Comparison of ENCODE assay signal across 8 mouse cellular contexts in the genomic region with DNA sequence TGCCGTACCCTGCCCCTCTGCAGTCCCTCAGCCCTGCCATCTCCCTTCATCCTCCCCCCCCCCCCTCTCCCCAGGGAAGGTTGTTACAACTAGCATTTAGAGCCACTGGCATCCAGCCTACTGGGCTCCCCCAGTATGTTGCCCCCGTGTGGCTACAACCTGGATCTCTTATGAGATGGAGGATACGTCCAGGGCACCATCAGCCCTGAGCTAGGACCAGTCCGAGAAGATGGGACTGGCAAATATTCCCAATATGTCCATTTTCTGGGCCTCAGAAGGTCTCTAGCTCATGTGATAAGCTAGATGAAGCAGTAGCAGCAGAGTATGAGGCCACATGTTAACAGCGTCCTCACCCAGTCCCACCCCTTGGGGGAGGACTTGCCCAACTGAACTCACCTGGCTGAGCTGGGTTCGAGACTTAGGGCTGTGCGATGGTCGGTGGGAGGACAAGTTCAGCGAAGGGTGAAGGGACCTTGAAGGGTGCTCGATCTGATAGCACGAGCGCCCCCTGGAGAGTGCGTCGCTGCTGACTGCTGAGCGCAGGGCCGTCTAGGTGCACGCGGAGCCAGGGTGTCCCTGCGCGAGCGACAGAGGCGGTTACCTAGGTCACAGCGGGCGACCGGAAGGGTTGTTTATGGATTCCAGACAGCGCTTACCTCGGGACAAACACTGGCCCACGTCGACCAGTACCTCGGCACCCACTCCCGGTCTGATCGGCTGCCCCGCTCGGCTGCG. TPM values are rescaled to one million over a fixed set of nuclear protein-coding genes. Genes with fewer than 3 reads are reported as not detected.
DNase-seq lines count a peak whose midpoint lies in the region; ATAC-seq and TF ChIP-seq lines count a peak whose summit lies in the region.

No protein-coding gene starts in this region.

- no peak for TF ChIP-seq POLR2A in cerebellum, adult 2 months (IDR thresholded peaks at IDR 0.05; ENCODE audit: borderline replicate concordance, insufficient read depth, low read length)

- peak; percentile 66 for DNase-seq in MEL-GATA-1-ER (ENCODE audit: extremely low read depth, low read depth)
- DNase-seq in cerebellum, adult 2 months: peak; percentile 80 to 84
- peak; percentile 70 for DNase-seq in forelimb bud, embryonic 11.5 days (ENCODE audit: low read depth, low spot score)
- DNase-seq in heart, postnatal 4 days: peak; percentile 88
- DNase-seq in layer of hippocampus, adult 8-10 months (ENCODE audit: low spot score in 2 of 2): peak; percentile 67 to 85
- peak; percentile 93 for DNase-seq in lung, embryonic 14.5 days
- DNase-seq in thymus, adult 18-20 months: peak; percentile 70 to 78

- WGBS in cerebellum, adult 2 months: 1% methylated on average over 35 of the region's 35 CpGs
- WGBS in lung, embryonic 14.5 days: under 1% methylated on average over 35 of the region's 35 CpGs

- peak overlapping the region; percentile 82 for H3K27ac ChIP-seq in cerebellum, adult 2 months (ENCODE audit: insufficient read depth, low read length)
- H3K27ac ChIP-seq in lung, embryonic 14.5 days (ENCODE audit: low read depth): peak overlapping the region; percentile 92

- ATAC-seq in lung, embryonic 14.5 days (ENCODE audit: insufficient read depth): peak; percentile 84
- ATAC-seq in neutrophil, adult 5-6 weeks (ENCODE audit: extremely low read depth, insufficient number of reproducible peaks, low FRiP score, poor library complexity, severe bottlenecking): peak; percentile 69

- H3K27me3 ChIP-seq in cerebellum, adult 2 months (ENCODE audit: control insufficient read depth, insufficient read depth, low read length): no peaks in the 10 kb centered on the region
- H3K27me3 ChIP-seq in lung, embryonic 14.5 days (ENCODE audit: insufficient read depth, low read length): peaks cover 21% of the 10 kb centered on the region

- H3K36me3 ChIP-seq in lung, embryonic 14.5 days (ENCODE audit: insufficient read depth): peaks cover 48% of the 10 kb centered on the region

- no peaks in the 10 kb centered on the region for H3K9me3 ChIP-seq in lung, embryonic 14.5 days (ENCODE audit: low read depth, low read length)

- peak; percentile 45; the same call in 1 of the 2 replicates for TF ChIP-seq CTCF in cerebellum, adult 2 months (IDR thresholded peaks at IDR 0.05; ENCODE audit: borderline replicate concordance, insufficient read depth, low read depth, low read length)
- peak; percentile 78 for TF ChIP-seq CTCF in lung, embryonic 14.5 days (IDR thresholded peaks at IDR 0.05; ENCODE audit: low read depth)

- peak overlapping the region; percentile 62 for H3K4me3 ChIP-seq in cerebellum, adult 2 months (replicated peaks; ENCODE audit: insufficient read depth, low read depth, low read length)
- peak overlapping the region; percentile 66 for H3K4me3 ChIP-seq in lung, embryonic 14.5 days (ENCODE audit: low read depth, low read length)

- H3K4me2 ChIP-seq in lung, embryonic 14.5 days: peak overlapping the region; percentile 89

- peak overlapping the region; percentile 74 for H3K9ac ChIP-seq in lung, embryonic 14.5 days

- H3K4me1 ChIP-seq in cerebellum, adult 2 months (ENCODE audit: control insufficient read depth, insufficient read depth, low read length): peaks cover 27% of the 10 kb centered on the region
- H3K4me1 ChIP-seq in lung, embryonic 14.5 days (ENCODE audit: insufficient read depth): no peaks in the 10 kb centered on the region

RNA-seq across cellular contexts. Expression of gene Sco2, which starts 0.5 kb away (rescaled TPM):
- polyA plus RNA-seq in cerebellum, adult 2 months (2012; rRNA removed): 59.7 and 60.3 TPM in 2 replicates
- 10 to 100 TPM; 13.6 to 14.1 TPM for total RNA-seq in heart, postnatal 4 days (2021)
- total RNA-seq in layer of hippocampus, adult 8-10 months (2022): 10 to 100 TPM; 29.5 to 34.5 (median 33.1) TPM
- polyA plus RNA-seq in lung, embryonic 14.5 days (2014; fragmentation: Nextera tagmentation; extraction: Ambion mirVana): 4.5 and 7.5 TPM in 2 replicates
- 5.4 and 7.2 TPM in 2 replicates for total RNA-seq in neutrophil, adult 5-6 weeks (2017)

RNA-seq across cellular contexts. Expression of gene Tymp, which starts 3.6 kb away (rescaled TPM):
- 5.5 and 5.7 TPM in 2 replicates for polyA plus RNA-seq in cerebellum, adult 2 months (2012; rRNA removed)
- under 1 TPM; 0.31 to 0.72 TPM for total RNA-seq in heart, postnatal 4 days (2021)
- total RNA-seq in layer of hippocampus, adult 8-10 months (2022): 1 to 10 TPM in 3 of 4 experiments, under 1 TPM in 1; 0.76 to 1.6 (median 1.2) TPM
- polyA plus RNA-seq in lung, embryonic 14.5 days (2014; fragmentation: Nextera tagmentation; extraction: Ambion mirVana): 0.96 and 1.5 TPM in 2 replicates
- 0.23 and 0.86 TPM in 2 replicates for total RNA-seq in neutrophil, adult 5-6 weeks (2017)

RNA-seq across cellular contexts. Expression of gene Odf3b, which starts 5.9 kb away (rescaled TPM):
- polyA plus RNA-seq in cerebellum, adult 2 months (2012; rRNA removed): 18.3 and 24.4 TPM in 2 replicates
- under 1 TPM; 0.26 to 0.72 TPM for total RNA-seq in heart, postnatal 4 days (2021)
- total RNA-seq in layer of hippocampus, adult 8-10 months (2022): 1 to 10 TPM; 3.2 to 6.7 (median 3.9) TPM
- 1.1 and 1.3 TPM in 2 replicates for polyA plus RNA-seq in lung, embryonic 14.5 days (2014; fragmentation: Nextera tagmentation; extraction: Ambion mirVana)
- not detected in 2 replicates for total RNA-seq in neutrophil, adult 5-6 weeks (2017)

RNA-seq across cellular contexts. Expression of gene Klhdc7b, which starts 11.5 kb away (rescaled TPM):
- polyA plus RNA-seq in cerebellum, adult 2 months (2012; rRNA removed): 2.6 and 2.9 TPM in 2 replicates
- not detected for total RNA-seq in heart, postnatal 4 days (2021)
- total RNA-seq in layer of hippocampus, adult 8-10 months (2022): 1 to 10 TPM in 1 of 4 experiments, under 1 TPM in 3; 0.31 to 1.7 (median 0.48) TPM
- not detected in 2 replicates for polyA plus RNA-seq in lung, embryonic 14.5 days (2014; fragmentation: Nextera tagmentation; extraction: Ambion mirVana)
- not detected in 2 replicates for total RNA-seq in neutrophil, adult 5-6 weeks (2017)

RNA-seq across cellular contexts. Expression of gene Ncaph2, which starts 17.7 kb away (rescaled TPM):
- polyA plus RNA-seq in cerebellum, adult 2 months (2012; rRNA removed): 134 and 137 TPM in 2 replicates
- total RNA-seq in heart, postnatal 4 days (2021): 10 to 100 TPM; 91.0 to 99.7 TPM
- 100 to 1,000 TPM in 2 of 4 experiments, 10 to 100 TPM in 2; 92.2 to 107 (median 97.7) TPM for total RNA-seq in layer of hippocampus, adult 8-10 months (2022)
- polyA plus RNA-seq in lung, embryonic 14.5 days (2014; fragmentation: Nextera tagmentation; extraction: Ambion mirVana): 157 and 168 TPM in 2 replicates
- 75.0 and 93.6 TPM in 2 replicates for total RNA-seq in neutrophil, adult 5-6 weeks (2017)

Comparison
In these comparisons a context has a peak if more than half of its experiments do, and no peak if none do; other contexts are left out.
1. Peak in every context shown above with its lines: DNase-seq, ATAC-seq, H3K4me3 ChIP-seq and H3K27ac ChIP-seq.